Mouse (Mus musculus) intestine, postnatal 0 days (tissue): ENCODE results near the gene Magoh. TPM values are rescaled to one million over a fixed set of nuclear protein-coding genes. Genes with fewer than 3 reads are reported as not detected.

Experiments used
- ATAC-seq: fragments of 200-750 bp; cut with Nextera tagmentation; 2 replicates; pipeline ENCODE4 v1.8.0; 2017; ENCODE audit warnings: mild to moderate bottlenecking, moderate TSS enrichment, moderate library complexity
- H3K27ac ChIP-seq: fragments of 300-500 bp; sonication (generic); 2 replicates; pipeline ENCODE4 v1.5.1; 2014; ENCODE audit warnings: mild to moderate bottlenecking, low read depth, low read length, moderate library complexity
- H3K27me3 ChIP-seq: fragments of 300-500 bp; sonication (generic); replicated peaks from 2 replicates; pipeline ENCODE4 v1.6.1; 2014; ENCODE audit warnings: low read length, mixed read lengths; ENCODE audit not compliant: control insufficient read depth, insufficient read depth
- H3K36me3 ChIP-seq: fragments of 300-500 bp; sonication (generic); 2 replicates; pipeline ENCODE4 v1.6.1; 2014; ENCODE audit warnings: mild to moderate bottlenecking, moderate library complexity; ENCODE audit not compliant: control insufficient read depth, insufficient read depth
- H3K4me1 ChIP-seq: fragments of 300-500 bp; sonication (generic); replicated peaks from 2 replicates; pipeline ENCODE4 v1.6.1; 2014; ENCODE audit warnings: antibody characterized with exemption, low read length, mixed read lengths; ENCODE audit not compliant: control insufficient read depth, insufficient read depth
- H3K4me2 ChIP-seq: fragments of 300-500 bp; sonication (generic); replicated peaks from 2 replicates; pipeline ENCODE4 v1.6.1; 2014; ENCODE audit warnings: low read depth, mild to moderate bottlenecking, moderate library complexity
- H3K4me3 ChIP-seq: fragments of 300-500 bp; sonication (generic); 2 replicates; pipeline ENCODE4 v1.5.1; 2014; ENCODE audit warnings: low read depth, low read length
- H3K9ac ChIP-seq: fragments of 300-500 bp; sonication (generic); 2 replicates; pipeline ENCODE4 v1.6.1; 2014; ENCODE audit warnings: mild to moderate bottlenecking, low read depth, low read length
- H3K9me3 ChIP-seq: fragments of 300-500 bp; sonication (generic); 2 replicates; pipeline ENCODE4 v1.6.1; 2016; ENCODE audit warnings: mixed run types; ENCODE audit not compliant: control insufficient read depth
- CTCF ChIP-seq: sonication (generic); IDR thresholded peaks from 2 replicates; pipeline ENCODE4 v1.5.1; 2016; ENCODE audit warnings: low read depth, mild to moderate bottlenecking, control low read depth, antibody characterized with exemption, moderate library complexity
- WGBS: fragments of 180-500 bp; shearing (Covaris S2); extraction: QIAGEN DNeasy Blood & Tissue Kit; methylation state at CpG from one replicate; pipeline ENCODE4 v1.1.7; 2014; 5-methylcytosine and 5-hydroxymethylcytosine counted together
- polyA plus RNA-seq: library from polyadenylated mRNA; unstranded; fragments of >200 nt; fragmentation: Nextera tagmentation; extraction: Ambion mirVana; gene quantifications from 2 replicates; pipeline ENCODE4 v1.2.1, GENCODE M21; 2015

Magoh gene
- polyA plus RNA-seq, 1 experiment from 2014 or later: 121 TPM

GRCm38 (mm10) chr4:107923145-107923802 is 43.7 kb downstream of the Magoh start, which contains the start of gene Cpt2:
TSS of gene Cpt2 (minus strand) at chr4:107923610.
- under 1% methylated on average over 38 of the region's 38 CpGs for WGBS
- peak within 1 kb of the TSS; percentile 97 for H3K27ac ChIP-seq
- peak within 1 kb of the TSS; percentile 84 for H3K4me3 ChIP-seq
- TF ChIP-seq CTCF: peak; percentile 66
- peaks cover 8% of the 10 kb centered on the region for H3K4me1 ChIP-seq
- H3K36me3 ChIP-seq: no peaks in the 10 kb centered on the region
- no peaks in the 10 kb centered on the region for H3K9me3 ChIP-seq
- H3K4me2 ChIP-seq: peak within 1 kb of the TSS; percentile 74
- H3K9ac ChIP-seq: peak within 1 kb of the TSS; percentile 90
- peak; percentile 89 for ATAC-seq
- H3K27me3 ChIP-seq: no peaks in the 10 kb centered on the region

GRCm38 (mm10) chr4:107923803-107924194 is 44.2 kb downstream of the Magoh start:
- H3K9me3 ChIP-seq: no peaks in the 10 kb centered on the region
- H3K4me1 ChIP-seq: peaks cover 8% of the 10 kb centered on the region
- ATAC-seq: no peak
- H3K4me3 ChIP-seq: peak overlapping the region; percentile 84
- peak overlapping the region; percentile 74 for H3K4me2 ChIP-seq
- 40% methylated on average over 7 of the region's 7 CpGs for WGBS
- H3K9ac ChIP-seq: peak overlapping the region; percentile 90; the same call in 1 of the 2 replicates
- peak overlapping the region; percentile 97; the same call in 1 of the 2 replicates for H3K27ac ChIP-seq
- no peaks in the 10 kb centered on the region for H3K27me3 ChIP-seq
- H3K36me3 ChIP-seq: no peaks in the 10 kb centered on the region
- no peak for TF ChIP-seq CTCF

GRCm38 (mm10) chr4:107928269-107928668 is 48.7 kb downstream of the Magoh start:
- Histone ChIP-seq H3K27me3 (no peaks in the 10 kb centered on the region), H3K27ac (no peak overlapping the region), H3K9me3 (no peaks in the 10 kb centered on the region), H3K4me1 (no peaks in the 10 kb centered on the region), H3K4me2 (no peak overlapping the region), H3K4me3 (no peak overlapping the region), H3K9ac (no peak overlapping the region), H3K36me3 (no peaks in the 10 kb centered on the region)
- no peak for TF ChIP-seq CTCF
- WGBS: 68% methylated on average over 2 of the region's 2 CpGs
- no peak for ATAC-seq

GRCm38 (mm10) chr4:107928726-107929125 is 49.2 kb downstream of the Magoh start:
- Histone ChIP-seq H3K4me1 (no peaks in the 10 kb centered on the region), H3K4me3 (no peak overlapping the region), H3K4me2 (no peak overlapping the region), H3K9me3 (no peaks in the 10 kb centered on the region), H3K27ac (no peak overlapping the region), H3K36me3 (no peaks in the 10 kb centered on the region), H3K9ac (no peak overlapping the region), H3K27me3 (no peaks in the 10 kb centered on the region)
- TF ChIP-seq CTCF: no peak
- WGBS: 80% methylated on average over 2 of the region's 2 CpGs
- no peak for ATAC-seq

GRCm38 (mm10) chr4:107931453-107931852 is 51.9 kb downstream of the Magoh start:
- WGBS: 76% methylated on average over 3 of the region's 3 CpGs
- ATAC-seq: no peak
- no peak overlapping the region for H3K4me3 ChIP-seq

GRCm38 (mm10) chr4:107933239-107933638 is 53.7 kb downstream of the Magoh start:
- Histone ChIP-seq H3K9me3 (no peaks in the 10 kb centered on the region), H3K36me3 (no peaks in the 10 kb centered on the region), H3K9ac (no peak overlapping the region), H3K27ac (no peak overlapping the region), H3K4me2 (no peak overlapping the region), H3K4me1 (no peaks in the 10 kb centered on the region), H3K27me3 (no peaks in the 10 kb centered on the region), H3K4me3 (no peak overlapping the region)
- TF ChIP-seq CTCF: no peak
- 73% methylated on average over 8 of the region's 8 CpGs for WGBS
- no peak for ATAC-seq

More at GRCm38 (mm10) chr4:107931453-107931852, 51.9 kb downstream of the Magoh start:
- Histone ChIP-seq H3K9me3 (no peaks in the 10 kb centered on the region), H3K27ac (no peak overlapping the region), H3K9ac (no peak overlapping the region), H3K4me1 (no peaks in the 10 kb centered on the region), H3K36me3 (no peaks in the 10 kb centered on the region), H3K27me3 (no peaks in the 10 kb centered on the region), H3K4me2 (no peak overlapping the region)
- peak; percentile 38 for TF ChIP-seq CTCF

GRCm38 (mm10) chr4:107935254-107935653 is 55.7 kb downstream of the Magoh start:
- H3K4me3 ChIP-seq: no peak overlapping the region
- H3K27me3 ChIP-seq: no peaks in the 10 kb centered on the region
- 63% methylated on average over 3 of the region's 3 CpGs for WGBS
- no peak overlapping the region for H3K4me2 ChIP-seq
- H3K9ac ChIP-seq: no peak overlapping the region
- no peaks in the 10 kb centered on the region for H3K4me1 ChIP-seq
- H3K36me3 ChIP-seq: no peaks in the 10 kb centered on the region
- H3K27ac ChIP-seq: no peak overlapping the region
- no peaks in the 10 kb centered on the region for H3K9me3 ChIP-seq
- ATAC-seq: no peak
- TF ChIP-seq CTCF: no peak

Other genes with a start within 250 kb of the Magoh start
- not detected in 2 replicates for gene Dmrtb1, start 195.5 kb upstream of the Magoh start, polyA plus RNA-seq
- 0.66 and 0.82 TPM in 2 replicates for gene Lrp8, start 77.5 kb upstream of the Magoh start, polyA plus RNA-seq
- gene 0610037L13Rik, start 10.1 kb downstream of the Magoh start, polyA plus RNA-seq: 72.4 and 76.2 TPM in 2 replicates
- 128 and 130 TPM in 2 replicates for gene Cpt2, start 43.9 kb downstream of the Magoh start, polyA plus RNA-seq
- gene Slc1a7, start 88.6 kb downstream of the Magoh start, polyA plus RNA-seq: 0.10 and 0.14 TPM in 2 replicates
- 5.0 and 6.5 TPM in 2 replicates for gene Podn, start 216.7 kb downstream of the Magoh start, polyA plus RNA-seq